Mouse (Mus musculus): Measurements from ENCODE around the gene Stc2. TPM values are rescaled to one million over a fixed set of nuclear protein-coding genes. Genes with fewer than 3 reads are reported as not detected.

Stc2 gene
- polyA plus RNA-seq, 1 experiment from 2014 or later = 6.4 TPM

DNA sequence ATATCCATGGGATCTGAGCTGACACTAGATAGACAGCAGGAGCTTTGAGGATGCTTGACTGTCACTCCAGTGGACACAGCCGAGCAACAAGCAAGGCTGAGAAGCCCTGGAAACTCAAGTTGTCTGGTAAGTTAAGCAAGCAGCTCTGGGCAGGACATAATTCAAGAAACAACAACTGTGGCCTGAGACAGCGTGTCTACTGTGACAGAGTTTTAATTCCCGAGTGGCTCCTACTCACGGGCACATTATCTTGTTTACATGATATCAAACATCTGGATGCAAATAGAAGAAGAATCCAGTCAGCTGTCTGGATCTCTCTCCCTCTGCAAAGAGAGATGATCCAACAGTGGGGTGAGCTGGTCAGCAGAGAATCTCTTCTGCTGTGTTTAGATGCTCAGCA lies 19.0 kb upstream of the Stc2 start:
- no peak; the same call in 1 of the 2 replicates for ATAC-seq (ENCODE audit: insufficient read depth, low FRiP score)
- H3K9ac ChIP-seq (ENCODE audit: low read length) = no peak overlapping the region
- no peaks in the 10 kb centered on the region for H3K9me3 ChIP-seq (replicated peaks; ENCODE audit: control insufficient read depth, low read length)
- H3K4me3 ChIP-seq (replicated peaks; ENCODE audit: low read length) = no peak overlapping the region
- H3K4me1 ChIP-seq (ENCODE audit: control insufficient read depth, insufficient read depth, low read length) = no peaks in the 10 kb centered on the region
- no peak overlapping the region for H3K27ac ChIP-seq (ENCODE audit: low read length)
- H3K36me3 ChIP-seq (ENCODE audit: control insufficient read depth, insufficient read depth, low read length) = no peaks in the 10 kb centered on the region
- H3K4me2 ChIP-seq (ENCODE audit: low read depth, low read length) = no peak overlapping the region
- H3K27me3 ChIP-seq (ENCODE audit: control insufficient read depth, insufficient read depth, low read length) = no peaks in the 10 kb centered on the region
- WGBS = 39% methylated on average over 4 of the region's 4 CpGs

DNA sequence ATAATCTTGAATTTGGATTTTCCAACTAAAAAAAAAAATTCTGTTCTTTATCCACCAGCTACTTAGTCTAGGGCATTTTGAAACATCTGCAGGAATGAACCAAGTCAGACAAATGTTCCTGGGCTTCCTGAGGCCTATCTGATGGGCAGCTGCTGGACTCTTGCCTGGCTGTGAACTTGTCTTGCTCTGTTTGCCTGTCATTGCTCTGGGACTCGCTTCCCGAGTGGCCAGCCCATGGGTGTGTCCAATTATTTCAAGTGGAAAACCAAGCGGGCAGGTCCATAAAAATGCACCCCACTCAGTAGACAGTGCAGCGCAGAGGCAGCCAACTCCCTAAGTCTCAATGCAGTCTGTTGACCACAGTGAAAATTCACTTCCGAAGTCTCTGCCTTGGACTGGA lies 17.7 kb upstream of the Stc2 start:
- Histone ChIP-seq H3K9me3 (replicated peaks; ENCODE audit: control insufficient read depth, low read length) (no peaks in the 10 kb centered on the region), H3K27me3 (ENCODE audit: control insufficient read depth, insufficient read depth, low read length) (no peaks in the 10 kb centered on the region), H3K4me3 (replicated peaks; ENCODE audit: low read length) (no peak overlapping the region), H3K4me1 (ENCODE audit: control insufficient read depth, insufficient read depth, low read length) (no peaks in the 10 kb centered on the region), H3K36me3 (ENCODE audit: control insufficient read depth, insufficient read depth, low read length) (no peaks in the 10 kb centered on the region), H3K4me2 (ENCODE audit: low read depth, low read length) (no peak overlapping the region), H3K27ac (ENCODE audit: low read length) (no peak overlapping the region), H3K9ac (ENCODE audit: low read length) (no peak overlapping the region)
- WGBS = 70% methylated on average over 5 of the region's 5 CpGs
- ATAC-seq (ENCODE audit: insufficient read depth, low FRiP score) = no peak

DNA sequence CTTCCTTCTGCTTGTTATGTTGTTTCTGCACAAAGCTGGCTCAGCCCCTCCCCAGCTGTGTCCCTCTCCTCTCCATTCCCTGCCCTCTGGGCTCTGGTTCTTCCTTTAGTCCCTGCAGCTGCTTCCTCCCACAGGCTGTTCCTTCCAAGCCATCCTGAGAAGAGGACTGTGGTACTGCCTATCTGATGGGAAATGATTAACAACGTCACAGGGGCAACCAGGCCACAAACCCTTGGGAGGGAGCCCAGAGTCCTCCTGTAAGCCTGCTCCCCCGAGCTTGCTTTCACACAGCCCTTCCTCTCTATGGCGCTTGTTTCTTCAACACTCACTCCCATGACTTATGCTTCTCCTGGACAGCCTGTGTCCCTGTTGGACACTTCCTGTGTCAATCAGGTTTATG lies 16.7 kb upstream of the Stc2 start:
- H3K4me2 ChIP-seq (ENCODE audit: low read depth, low read length) = no peak overlapping the region
- no peak overlapping the region for H3K9ac ChIP-seq (ENCODE audit: low read length)
- no peaks in the 10 kb centered on the region for H3K4me1 ChIP-seq (ENCODE audit: control insufficient read depth, insufficient read depth, low read length)
- no peaks in the 10 kb centered on the region for H3K9me3 ChIP-seq (replicated peaks; ENCODE audit: control insufficient read depth, low read length)
- no peak overlapping the region for H3K27ac ChIP-seq (ENCODE audit: low read length)
- no peaks in the 10 kb centered on the region for H3K27me3 ChIP-seq (ENCODE audit: control insufficient read depth, insufficient read depth, low read length)
- ATAC-seq (ENCODE audit: insufficient read depth, low FRiP score) = no peak
- 34% methylated on average over 3 of the region's 3 CpGs for WGBS
- no peak overlapping the region for H3K4me3 ChIP-seq (replicated peaks; ENCODE audit: low read length)
- no peaks in the 10 kb centered on the region for H3K36me3 ChIP-seq (ENCODE audit: control insufficient read depth, insufficient read depth, low read length)

- Histone ChIP-seq H3K4me1 (ENCODE audit: control insufficient read depth, insufficient read depth, low read length) (no peaks in the 10 kb centered on the region), H3K36me3 (ENCODE audit: control insufficient read depth, insufficient read depth, low read length) (no peaks in the 10 kb centered on the region), H3K9ac (ENCODE audit: low read length) (no peak overlapping the region), H3K27me3 (ENCODE audit: control insufficient read depth, insufficient read depth, low read length) (no peaks in the 10 kb centered on the region), H3K4me3 (replicated peaks; ENCODE audit: low read length) (no peak overlapping the region), H3K4me2 (ENCODE audit: low read depth, low read length) (no peak overlapping the region), H3K9me3 (replicated peaks; ENCODE audit: control insufficient read depth, low read length) (no peaks in the 10 kb centered on the region), H3K27ac (ENCODE audit: low read length) (no peak overlapping the region)
- no peak for ATAC-seq (ENCODE audit: insufficient read depth, low FRiP score)
- WGBS = 70% methylated on average over 2 of the region's 2 CpGs
Measured at GRCm38 (mm10) chr11:31383968-31384367, 14.1 kb upstream of the Stc2 start.

- Histone ChIP-seq H3K4me1 (ENCODE audit: control insufficient read depth, insufficient read depth, low read length) (no peaks in the 10 kb centered on the region), H3K4me2 (ENCODE audit: low read depth, low read length) (no peak overlapping the region), H3K4me3 (replicated peaks; ENCODE audit: low read length) (no peak overlapping the region), H3K9ac (ENCODE audit: low read length) (no peak overlapping the region), H3K36me3 (ENCODE audit: control insufficient read depth, insufficient read depth, low read length) (no peaks in the 10 kb centered on the region), H3K27me3 (ENCODE audit: control insufficient read depth, insufficient read depth, low read length) (no peaks in the 10 kb centered on the region), H3K27ac (ENCODE audit: low read length) (no peak overlapping the region), H3K9me3 (replicated peaks; ENCODE audit: control insufficient read depth, low read length) (no peaks in the 10 kb centered on the region)
- no peak for ATAC-seq (ENCODE audit: insufficient read depth, low FRiP score)
- 78% methylated on average over 5 of the region's 5 CpGs for WGBS
Measured at GRCm38 (mm10) chr11:31382145-31382544, 12.3 kb upstream of the Stc2 start.

GRCm38 (mm10) chr11:31373438-31373837 lies 3.6 kb upstream of the Stc2 start:
- peaks cover 8% of the 10 kb centered on the region; the same call in 1 of the 2 replicates for H3K27me3 ChIP-seq (ENCODE audit: control insufficient read depth, insufficient read depth, low read length)
- peaks cover 15% of the 10 kb centered on the region for H3K4me1 ChIP-seq (ENCODE audit: control insufficient read depth, insufficient read depth, low read length)
- H3K4me3 ChIP-seq (replicated peaks; ENCODE audit: low read length) = no peak overlapping the region
- H3K36me3 ChIP-seq (ENCODE audit: control insufficient read depth, insufficient read depth, low read length) = no peaks in the 10 kb centered on the region
- H3K9me3 ChIP-seq (replicated peaks; ENCODE audit: control insufficient read depth, low read length) = no peaks in the 10 kb centered on the region
- no peak overlapping the region for H3K4me2 ChIP-seq (ENCODE audit: low read depth, low read length)
- no peak for ATAC-seq (ENCODE audit: insufficient read depth, low FRiP score)
- H3K27ac ChIP-seq (ENCODE audit: low read length) = no peak overlapping the region
- no peak overlapping the region for H3K9ac ChIP-seq (ENCODE audit: low read length)
- 80% methylated on average over 7 of the region's 7 CpGs for WGBS

GRCm38 (mm10) chr11:31372206-31372605 lies 2.3 kb upstream of the Stc2 start:
- Histone ChIP-seq H3K27me3 (ENCODE audit: control insufficient read depth, insufficient read depth, low read length) (peaks cover 8% of the 10 kb centered on the region; the same call in 1 of the 2 replicates), H3K27ac (ENCODE audit: low read length) (no peak overlapping the region), H3K36me3 (ENCODE audit: control insufficient read depth, insufficient read depth, low read length) (no peaks in the 10 kb centered on the region), H3K4me1 (ENCODE audit: control insufficient read depth, insufficient read depth, low read length) (peaks cover 18% of the 10 kb centered on the region), H3K9me3 (replicated peaks; ENCODE audit: control insufficient read depth, low read length) (no peaks in the 10 kb centered on the region), H3K4me2 (ENCODE audit: low read depth, low read length) (no peak overlapping the region), H3K9ac (ENCODE audit: low read length) (no peak overlapping the region), H3K4me3 (replicated peaks; ENCODE audit: low read length) (no peak overlapping the region)
- no peak for ATAC-seq (ENCODE audit: insufficient read depth, low FRiP score)
- 87% methylated on average over 4 of the region's 4 CpGs for WGBS

GRCm38 (mm10) chr11:31371256-31371838 lies 1.5 kb upstream of the Stc2 start:
- Histone ChIP-seq H3K27ac (ENCODE audit: low read length) (no peak overlapping the region), H3K4me2 (ENCODE audit: low read depth, low read length) (peak overlapping the region; percentile 98), H3K9ac (ENCODE audit: low read length) (peak overlapping the region; percentile 63), H3K9me3 (replicated peaks; ENCODE audit: control insufficient read depth, low read length) (no peaks in the 10 kb centered on the region), H3K4me3 (replicated peaks; ENCODE audit: low read length) (peak overlapping the region; percentile 72), H3K36me3 (ENCODE audit: control insufficient read depth, insufficient read depth, low read length) (no peaks in the 10 kb centered on the region), H3K27me3 (ENCODE audit: control insufficient read depth, insufficient read depth, low read length) (peaks cover 8% of the 10 kb centered on the region; the same call in 1 of the 2 replicates), H3K4me1 (ENCODE audit: control insufficient read depth, insufficient read depth, low read length) (peaks cover 18% of the 10 kb centered on the region)
- 3% methylated on average over 39 of the region's 39 CpGs for WGBS
- ATAC-seq (ENCODE audit: insufficient read depth, low FRiP score) = peak; percentile 41; the same call in 1 of the 2 replicates

DNA sequence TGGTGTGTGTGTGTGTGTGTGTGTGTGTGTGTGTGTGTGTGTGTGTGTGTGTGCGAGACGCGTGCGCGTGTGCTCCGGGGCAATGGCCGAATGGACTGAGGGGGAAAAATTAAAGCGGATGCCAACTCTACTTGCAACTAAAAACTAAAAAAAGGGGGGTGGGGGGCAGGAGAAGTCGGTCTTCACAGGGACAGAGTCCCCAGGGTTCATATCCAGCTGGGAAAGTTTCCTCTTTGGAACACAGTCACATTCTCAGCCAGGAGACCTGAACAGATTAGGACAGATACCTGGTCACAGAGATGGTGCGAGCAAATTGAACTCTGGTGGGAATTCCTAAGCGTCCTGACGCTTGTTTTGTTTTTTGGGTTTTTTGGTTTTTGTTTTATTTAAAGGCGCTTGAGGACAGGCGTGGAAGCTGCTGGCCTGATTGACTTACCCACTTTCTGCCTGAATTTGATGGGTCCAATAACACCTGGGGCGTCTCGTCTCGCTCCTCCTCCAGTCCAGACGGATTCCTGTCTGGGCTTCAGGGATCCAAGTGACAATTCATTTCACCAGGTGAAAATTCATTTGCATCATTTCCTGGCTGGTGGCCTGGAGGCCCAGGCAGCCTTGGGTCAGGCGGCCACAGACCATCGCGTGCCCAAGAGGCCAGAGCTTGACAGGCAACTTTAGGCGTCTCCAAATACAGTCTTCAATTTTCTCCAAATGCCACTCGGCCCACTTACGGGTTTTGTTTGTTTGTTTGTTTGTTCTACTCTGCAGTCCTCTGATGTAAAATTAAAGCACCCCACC lies 759 bp upstream of the Stc2 start:
- peak overlapping the region; percentile 98 for H3K4me2 ChIP-seq (ENCODE audit: low read depth, low read length)

More for the DNA sequence above, 759 bp upstream of the Stc2 start:
- peak overlapping the region; percentile 72 for H3K4me3 ChIP-seq (replicated peaks; ENCODE audit: low read length)
- H3K36me3 ChIP-seq (ENCODE audit: control insufficient read depth, insufficient read depth, low read length) = no peaks in the 10 kb centered on the region
- H3K9me3 ChIP-seq (replicated peaks; ENCODE audit: control insufficient read depth, low read length) = no peaks in the 10 kb centered on the region
- H3K9ac ChIP-seq (ENCODE audit: low read length) = peak overlapping the region; percentile 63
- H3K27ac ChIP-seq (ENCODE audit: low read length) = no peak overlapping the region
- peaks cover 8% of the 10 kb centered on the region; the same call in 1 of the 2 replicates for H3K27me3 ChIP-seq (ENCODE audit: control insufficient read depth, insufficient read depth, low read length)
- 5% methylated on average over 24 of the region's 24 CpGs for WGBS
- ATAC-seq (ENCODE audit: insufficient read depth, low FRiP score) = no peak
- peaks cover 18% of the 10 kb centered on the region for H3K4me1 ChIP-seq (ENCODE audit: control insufficient read depth, insufficient read depth, low read length)
